16 mouse cellular contexts compared by ENCODE assay signal in the genomic region with DNA sequence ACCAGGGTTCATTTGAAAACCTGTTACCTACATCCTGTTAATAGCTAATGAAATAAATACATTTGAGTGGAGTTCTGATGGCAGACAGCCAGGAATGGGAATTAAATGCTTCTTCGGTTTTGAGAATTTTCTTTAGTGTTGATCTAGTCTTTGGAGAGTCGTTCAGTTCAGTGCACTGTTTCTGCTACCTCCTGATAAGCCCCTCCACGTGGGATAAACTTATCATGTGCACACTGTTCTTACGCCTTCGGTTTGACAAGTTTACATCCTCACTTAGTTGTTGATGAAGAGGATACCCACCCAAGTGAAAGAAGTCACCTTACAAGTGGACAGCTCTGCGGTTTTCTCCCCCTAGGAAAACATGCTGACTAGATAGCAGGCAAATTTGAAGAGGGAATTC.
A peak's percentile ranks its signal among the peaks of the same experiment; 100 is the strongest.
DNase-seq lines count a peak whose midpoint lies in the region; ATAC-seq and TF ChIP-seq lines count a peak whose summit lies in the region.
"Had no signal": no experiment of that assay in that cellular context is flagged by ENCODE, and none has a peak within 500 bp of the region (broad histone marks: within the 10 kb centered on the region; RNA-seq: fewer than 3 reads in every experiment).

No protein-coding gene starts in this region.

- no peaks in the 10 kb centered on the region for H3K4me1 ChIP-seq in lung, embryonic 14.5 days (ENCODE audit: insufficient read depth)
- no peaks in the 10 kb centered on the region; the same call in 1 of the 2 replicates for H3K4me1 ChIP-seq in liver, embryonic 11.5 days (replicated peaks; ENCODE audit: control insufficient read depth, insufficient read depth, low read length)
- H3K4me1 ChIP-seq in forebrain, embryonic 16.5 days (replicated peaks; ENCODE audit: control insufficient read depth, insufficient read depth, low read length): no peaks in the 10 kb centered on the region
- H3K4me1 ChIP-seq: forebrain, embryonic 12.5 days; hindbrain, embryonic 12.5 days; limb, embryonic 15.5 days; megakaryocyte, embryonic 14.5 days; neural tube, embryonic 12.5 days had no signal

- H3K4me3 ChIP-seq in lung, embryonic 14.5 days (ENCODE audit: low read depth, low read length): no peak overlapping the region
- no peak overlapping the region for H3K4me3 ChIP-seq in liver, embryonic 11.5 days (ENCODE audit: low read depth, low read length)
- no peak overlapping the region for H3K4me3 ChIP-seq in forebrain, embryonic 16.5 days (replicated peaks; ENCODE audit: low read length)
- H3K4me3 ChIP-seq: forebrain, embryonic 12.5 days; hindbrain, embryonic 12.5 days; layer of hippocampus, adult 2 months; limb, embryonic 15.5 days; megakaryocyte, embryonic 14.5 days; neural tube, embryonic 12.5 days had no signal

- no peaks in the 10 kb centered on the region for H3K27me3 ChIP-seq in lung, embryonic 14.5 days (ENCODE audit: insufficient read depth, low read length)
- H3K27me3 ChIP-seq in liver, embryonic 11.5 days (replicated peaks; ENCODE audit: control insufficient read depth, insufficient read depth, low read length): no peaks in the 10 kb centered on the region
- no peaks in the 10 kb centered on the region for H3K27me3 ChIP-seq in forebrain, embryonic 16.5 days (replicated peaks; ENCODE audit: control insufficient read depth, insufficient read depth, low read length)
- H3K27me3 ChIP-seq: CH12.LX; forebrain, embryonic 12.5 days; hindbrain, embryonic 12.5 days; limb, embryonic 15.5 days; megakaryocyte, embryonic 14.5 days; neural tube, embryonic 12.5 days had no signal

- H3K27ac ChIP-seq in lung, embryonic 14.5 days (ENCODE audit: low read depth): no peak overlapping the region
- no peak overlapping the region for H3K27ac ChIP-seq in liver, embryonic 11.5 days (ENCODE audit: low read depth, low read length)
- H3K27ac ChIP-seq in forebrain, embryonic 16.5 days (ENCODE audit: low read length): no peak overlapping the region
- H3K27ac ChIP-seq: forebrain, embryonic 12.5 days; hindbrain, embryonic 12.5 days; layer of hippocampus, adult 2 months; limb, embryonic 15.5 days; neural tube, embryonic 12.5 days had no signal

- 17% methylated on average over 6 of the region's 6 CpGs for WGBS in lung, embryonic 14.5 days
- WGBS in liver, embryonic 11.5 days: 36% methylated on average over 6 of the region's 6 CpGs
- WGBS in forebrain, embryonic 16.5 days: 56% methylated on average over 6 of the region's 6 CpGs

- no peak overlapping the region for H3K4me2 ChIP-seq in lung, embryonic 14.5 days
- peak overlapping the region; percentile 35 for H3K4me2 ChIP-seq in liver, embryonic 11.5 days
- no peak overlapping the region for H3K4me2 ChIP-seq in forebrain, embryonic 16.5 days (ENCODE audit: low read length)
- H3K4me2 ChIP-seq: forebrain, embryonic 12.5 days; hindbrain, embryonic 12.5 days; limb, embryonic 15.5 days; neural tube, embryonic 12.5 days had no signal

- peak; percentile 13 for DNase-seq in lung, embryonic 14.5 days
- no peak for DNase-seq in lung, postnatal 4 days
- DNase-seq in c-Kit-negative CD71-positive TER-119-positive erythroid progenitor cells, embryonic 14.5 days (ENCODE audit: low read depth, low spot score): peak; percentile 69
- no peak for DNase-seq in liver, embryonic 11.5 days (ENCODE audit: low spot score)
- DNase-seq in retina, postnatal 1 day: no peak
- DNase-seq: gastrocnemius, postnatal 36 days; layer of hippocampus, postnatal 36 days had no signal

- H3K36me3 ChIP-seq in lung, embryonic 14.5 days (ENCODE audit: insufficient read depth): no peaks in the 10 kb centered on the region
- H3K36me3 ChIP-seq in liver, embryonic 11.5 days (ENCODE audit: control insufficient read depth, insufficient read depth, low read length): no peaks in the 10 kb centered on the region
- H3K36me3 ChIP-seq in forebrain, embryonic 16.5 days (ENCODE audit: control insufficient read depth, insufficient read depth): no peaks in the 10 kb centered on the region
- H3K36me3 ChIP-seq: forebrain, embryonic 12.5 days; hindbrain, embryonic 12.5 days; limb, embryonic 15.5 days; neural tube, embryonic 12.5 days had no signal

- no peak for TF ChIP-seq CTCF in lung, embryonic 14.5 days (IDR thresholded peaks at IDR 0.05; ENCODE audit: low read depth)

- H3K9me3 ChIP-seq in lung, embryonic 14.5 days (ENCODE audit: low read depth, low read length): no peaks in the 10 kb centered on the region
- no peaks in the 10 kb centered on the region for H3K9me3 ChIP-seq in liver, embryonic 11.5 days (ENCODE audit: control insufficient read depth, low read length)
- H3K9me3 ChIP-seq in forebrain, embryonic 16.5 days (ENCODE audit: control insufficient read depth, low read length): no peaks in the 10 kb centered on the region
- H3K9me3 ChIP-seq: forebrain, embryonic 12.5 days; hindbrain, embryonic 12.5 days; limb, embryonic 15.5 days; megakaryocyte, embryonic 14.5 days; neural tube, embryonic 12.5 days had no signal

- ATAC-seq in lung, embryonic 14.5 days (ENCODE audit: insufficient read depth): no peak
- ATAC-seq in liver, embryonic 11.5 days (replicated peaks; ENCODE audit: low FRiP score): peak; percentile 93
- peak; percentile 72 for ATAC-seq in megakaryocyte progenitor cell, adult 5-6 weeks (replicated peaks; ENCODE audit: poor library complexity)
- no peak for ATAC-seq in forebrain, embryonic 16.5 days

- no peak overlapping the region for H3K9ac ChIP-seq in lung, embryonic 14.5 days
- H3K9ac ChIP-seq in liver, embryonic 11.5 days (ENCODE audit: low read depth, low read length): no peak overlapping the region
- H3K9ac ChIP-seq in forebrain, embryonic 16.5 days (replicated peaks; ENCODE audit: low read depth, low read length): no peak overlapping the region
- H3K9ac ChIP-seq: forebrain, embryonic 12.5 days; hindbrain, embryonic 12.5 days; limb, embryonic 15.5 days; neural tube, embryonic 12.5 days had no signal

Comparison
In these comparisons a context has a peak if more than half of its experiments do, and no peak if none do; other contexts are left out.
1. DNase-seq: peak in lung, embryonic 14.5 days (single experiment) and c-Kit-negative CD71-positive TER-119-positive erythroid progenitor cells, embryonic 14.5 days (single experiment); none in lung, postnatal 4 days (0 of 2), liver, embryonic 11.5 days (single experiment) and retina, postnatal 1 day (single experiment).
2. ATAC-seq: peak in liver, embryonic 11.5 days (single experiment) and megakaryocyte progenitor cell, adult 5-6 weeks (single experiment); none in lung, embryonic 14.5 days (single experiment) and forebrain, embryonic 16.5 days (single experiment).